Mouse (Mus musculus) retina, postnatal 7 days (tissue): ENCODE results near the gene Gm6121.
"Not testable (repeated sequence)": the region's sequence is repeated elsewhere in the genome, so short reads cannot be mapped to it uniquely, and the experiment has no call there.

Source experiments
- DNase-seq: peaks from one replicate; pipeline ENCODE4 v3.0.0-alpha.2; 2012; ENCODE audit warnings: low read depth, low spot score

The Gm6121 gene

DNA sequence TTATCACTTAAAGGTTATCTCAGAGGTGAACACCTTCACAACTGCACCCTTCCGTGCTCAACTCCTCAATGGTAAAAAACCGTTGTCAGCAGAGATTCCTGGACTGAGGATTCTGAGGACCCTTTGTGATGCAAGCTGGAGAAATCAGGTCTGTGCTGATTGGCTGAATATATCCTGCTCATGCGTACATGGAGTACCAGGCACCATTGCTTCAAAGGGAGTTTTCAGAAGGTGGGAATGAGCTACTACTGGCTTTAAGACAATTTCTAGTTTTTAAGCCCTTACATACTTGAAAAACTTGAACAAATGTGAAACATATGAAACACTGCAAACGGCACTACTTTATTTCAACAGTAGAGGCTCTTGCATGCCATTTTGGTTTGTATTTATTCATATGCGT, at the start of gene Gm6121:
Gm6121 (minus strand) TSS at position 101 of the 400 bp plus-strand sequence.
- DNase-seq: not testable (repeated sequence)
